Mouse (Mus musculus) kidney, adult 2 months (tissue): ENCODE results near the gene Nrap.

Source experiments
- CTCF ChIP-seq: fragments of 200-500 bp; conservative IDR thresholded peaks from 2 replicates; pipeline ENCODE4 v1.5.1; 2011; ENCODE audit warnings: low read depth, mild to moderate bottlenecking, control low read depth, low read length, moderate library complexity, mixed read lengths; ENCODE audit not compliant: insufficient read depth, insufficient read length
- POLR2A ChIP-seq: fragments of 200-500 bp; IDR thresholded peaks from one replicate; pipeline ENCODE4 v1.6.1; 2011; ENCODE audit warnings: low read depth, low read length, control low read depth

DNA sequence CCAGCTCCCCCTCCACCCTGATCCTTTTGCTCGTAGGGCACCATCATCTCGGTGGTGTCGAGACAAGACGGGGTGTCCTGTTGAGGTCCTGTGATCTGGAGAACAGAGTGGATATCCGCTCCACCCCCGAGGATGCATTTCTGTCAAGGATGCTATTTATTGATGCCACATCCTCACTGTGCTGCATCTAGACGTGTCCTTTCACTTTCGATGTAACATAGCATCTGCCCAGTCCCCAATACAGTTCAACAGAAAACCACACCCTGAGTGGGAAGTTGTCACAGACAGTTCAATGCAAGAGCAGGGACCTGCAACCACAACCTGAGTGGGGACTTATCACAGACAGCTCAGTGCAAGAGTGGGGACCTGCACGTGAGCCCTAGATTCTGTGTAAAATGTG is 93.2 kb downstream of the Nrap start:
- no peak for TF ChIP-seq POLR2A
- no peak for TF ChIP-seq CTCF
